Mouse (Mus musculus): ENCODE data around the gene Grm4.

- TF ChIP-seq GATA1 (IDR thresholded peaks at IDR 0.05; ENCODE audit: low read depth, low read length) (no peak), POLR2A (IDR thresholded peaks at IDR 0.05; ENCODE audit: control insufficient read depth in 1 of 2, insufficient read depth in 1 of 2, low read depth in 1 of 2, low read length in 2 of 2, poor library complexity in 1 of 2) (no peak), ETS1 (IDR thresholded peaks at IDR 0.05; ENCODE audit: low read depth, low read length) (no peak), NELFE (IDR thresholded peaks at IDR 0.05; ENCODE audit: low read depth, low read length) (no peak), CHD1 (IDR thresholded peaks at IDR 0.05; ENCODE audit: low read depth, low read length) (no peak), CTCF (IDR thresholded peaks at IDR 0.05 in 2 of 3, conservative IDR thresholded peaks at IDR 0.05 in 1 of 3; ENCODE audit: control insufficient read depth in 1 of 3, insufficient read depth in 1 of 3, low read depth in 2 of 3, low read length in 3 of 3, poor library complexity in 1 of 3, severe bottlenecking in 1 of 3) (no peak), UBTF (IDR thresholded peaks at IDR 0.05; ENCODE audit: borderline replicate concordance, insufficient read depth, low read depth, low read length) (no peak), ZC3H11A (IDR thresholded peaks at IDR 0.05; ENCODE audit: low read depth, low read length) (no peak)
Observed at GRCm38 (mm10) chr17:27546574-27547085, 25.4 kb upstream of the Grm4 start.
